Mouse (Mus musculus) spleen, postnatal 10 days (tissue): ENCODE measurements around the gene Tpcn1.

Source experiments
- DNase-seq, 2 experiments: peaks; one replicate each; pipeline ENCODE4 v3.0.0; 2021 to 2022; ENCODE audit warnings: low spot score in 2 of 2

Gene Tpcn1

DNA sequence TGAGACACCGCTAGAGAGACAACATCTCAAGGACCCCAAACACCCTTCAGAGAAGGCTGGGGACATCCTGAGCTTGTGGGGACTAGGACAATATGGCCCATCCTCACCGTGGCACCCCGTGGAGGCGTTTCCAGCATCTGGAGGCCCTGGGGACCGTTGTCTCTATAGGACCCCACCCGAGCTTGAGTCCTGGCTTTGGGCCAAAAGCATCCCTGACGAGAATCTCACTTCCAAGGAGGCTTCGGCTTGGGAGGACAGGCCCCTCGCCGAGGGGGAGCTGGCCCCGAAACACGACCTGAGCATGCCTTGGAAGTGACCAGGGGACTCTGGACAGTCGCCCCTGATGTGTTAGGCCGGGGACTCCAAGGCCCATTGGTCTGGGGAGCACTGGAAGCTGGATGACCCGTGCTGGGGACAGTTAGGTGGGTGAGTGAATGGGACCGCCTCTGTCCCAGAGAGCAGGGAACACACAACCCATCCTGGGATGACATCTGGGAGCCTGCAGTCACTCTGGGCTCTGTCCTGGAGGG lies 20.8 kb upstream of the Tpcn1 start:
- no peak for DNase-seq

- no peak for DNase-seq
Measured at GRCm38 (mm10) chr5:120607335-120607734, 18.9 kb upstream of the Tpcn1 start.

DNA sequence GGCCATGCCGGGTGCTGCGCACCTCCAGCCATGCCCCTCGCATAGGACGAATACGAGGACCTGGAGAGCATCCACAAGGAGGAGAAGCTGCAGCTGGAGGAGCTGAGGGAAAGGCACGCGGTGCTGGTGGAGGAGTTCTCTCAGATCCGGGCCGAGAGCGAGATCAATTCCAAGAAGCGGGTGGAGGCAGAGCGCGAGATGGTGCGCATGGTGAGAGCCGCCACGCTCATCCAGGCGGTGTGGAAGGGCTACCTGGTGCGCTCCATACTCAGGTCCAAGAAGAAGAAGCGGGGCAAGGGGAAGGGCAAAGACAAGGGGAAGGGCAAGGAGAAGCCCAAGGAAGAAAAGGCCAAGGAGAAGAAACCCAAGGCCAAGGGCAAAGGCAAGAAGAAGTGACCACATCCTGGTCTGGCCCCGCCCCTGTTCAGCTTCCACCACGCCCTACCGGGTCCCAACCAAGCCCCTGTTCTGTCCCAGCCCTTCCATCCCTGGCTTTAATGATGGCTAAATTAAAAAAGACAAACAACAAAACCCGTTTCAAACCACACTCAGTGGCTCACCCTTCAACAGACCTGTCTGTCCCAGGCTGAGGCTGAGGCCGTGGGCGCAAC lies 18.2 kb upstream of the Tpcn1 start:
- DNase-seq, result no peak

DNA sequence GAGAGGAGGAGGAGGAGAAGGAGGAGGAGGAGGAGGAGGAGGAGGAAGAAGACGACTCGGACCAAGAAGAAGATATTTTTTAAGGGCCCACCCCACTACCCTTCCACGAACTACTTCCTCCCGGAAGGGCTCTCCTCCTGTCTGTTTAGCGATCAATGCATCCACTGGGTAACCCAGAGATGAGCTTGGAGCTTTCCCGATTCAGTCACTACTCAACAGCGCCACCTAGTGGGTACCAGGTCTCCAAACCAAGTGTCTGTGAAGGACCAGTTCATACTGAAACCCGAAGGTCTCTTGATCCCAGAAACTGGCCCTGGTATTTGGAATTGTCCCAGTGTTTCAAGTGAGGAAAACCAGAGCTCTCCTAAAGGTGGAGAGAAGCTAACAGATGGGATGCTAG lies 17.2 kb upstream of the Tpcn1 start:
- peak; percentile 86 to 94 for DNase-seq

DNA sequence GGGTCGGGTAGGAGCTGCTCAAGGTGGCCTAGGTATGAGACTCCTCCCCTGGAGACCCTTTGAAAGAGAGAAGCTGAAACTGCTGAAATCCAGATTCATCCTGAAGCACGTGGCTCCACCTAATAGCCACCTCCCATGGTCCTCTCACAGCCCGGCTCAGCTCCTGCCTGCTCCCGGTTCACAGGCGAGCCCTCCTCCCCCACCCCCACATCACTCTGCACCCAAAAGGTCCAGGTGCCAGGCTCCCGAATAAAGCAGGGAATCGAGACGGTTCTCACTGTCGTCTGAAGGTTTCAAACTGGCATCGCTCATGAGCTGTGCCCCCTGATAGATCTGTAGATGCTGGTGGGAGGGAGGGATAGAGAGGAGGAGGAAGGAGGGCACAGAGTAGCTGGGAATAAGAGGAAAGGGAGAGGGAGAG lies 16.8 kb upstream of the Tpcn1 start:
- no peak for DNase-seq

DNA sequence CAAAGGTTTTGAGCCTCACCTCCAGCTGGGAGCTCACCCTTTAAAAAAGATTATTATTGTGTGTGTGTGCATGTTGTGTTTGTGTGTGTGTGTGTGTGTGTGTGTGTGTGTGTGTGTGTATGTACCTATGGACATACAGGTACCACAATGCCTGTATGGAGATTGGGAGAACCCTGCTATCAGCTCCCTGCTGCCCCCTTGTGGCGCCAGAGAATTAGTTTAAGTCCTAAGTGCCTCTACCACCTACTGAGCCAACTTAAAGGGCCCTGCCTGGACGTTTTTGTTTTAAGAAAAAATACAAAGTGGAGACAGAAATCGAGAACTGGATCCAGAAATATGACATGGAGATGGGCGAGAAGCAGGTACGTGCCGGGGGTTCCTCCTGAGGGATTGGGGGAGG lies 16.4 kb upstream of the Tpcn1 start:
- DNase-seq, result peak; percentile 86 to 95

DNA sequence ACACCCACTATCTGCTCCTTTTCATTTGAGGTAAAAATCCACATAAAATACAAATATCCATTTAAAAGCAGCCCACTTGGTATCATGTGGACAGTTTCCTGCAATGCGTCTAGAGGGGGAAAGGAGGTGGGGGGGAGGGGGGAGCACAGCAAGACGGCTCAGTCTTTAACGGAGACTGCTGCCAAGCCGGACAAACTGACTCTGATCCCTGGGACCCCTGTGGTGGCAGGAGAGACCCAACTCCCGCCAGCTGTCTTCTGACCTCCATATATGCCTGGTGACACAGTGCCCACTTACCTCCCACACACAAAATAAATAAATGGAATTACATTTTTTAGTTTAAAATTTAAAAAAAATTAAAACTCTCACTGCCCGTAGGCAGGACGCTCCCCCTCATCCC lies 15.0 kb upstream of the Tpcn1 start:
- no peak for DNase-seq

GRCm38 (mm10) chr5:120602210-120602609 lies 13.7 kb upstream of the Tpcn1 start:
- DNase-seq, result no peak

- DNase-seq, result peak in 1 of 2 experiments; percentile 68
Measured at GRCm38 (mm10) chr5:120600946-120601668, 12.6 kb upstream of the Tpcn1 start.

DNA sequence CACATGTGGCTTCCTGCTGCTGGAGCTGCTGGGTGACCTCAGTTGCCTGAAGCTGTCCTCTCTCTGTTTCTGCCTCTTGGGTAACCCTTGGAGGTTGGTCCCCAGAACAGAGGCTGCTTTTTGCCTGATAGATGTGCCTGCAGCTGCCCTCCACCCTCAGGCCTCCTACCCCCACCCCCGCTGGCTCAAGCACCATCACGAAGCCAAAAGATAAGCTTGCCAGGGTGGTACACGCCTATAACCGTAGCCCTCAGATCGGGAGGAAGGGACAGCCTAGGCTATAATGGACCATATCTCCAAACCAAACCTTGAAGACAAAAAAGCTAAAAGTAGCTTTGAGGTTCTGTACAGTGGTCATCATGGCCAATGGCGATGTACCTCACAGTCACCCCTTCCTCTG lies 11.2 kb upstream of the Tpcn1 start:
- no peak for DNase-seq

GRCm38 (mm10) chr5:120594485-120594884 lies 6.0 kb upstream of the Tpcn1 start:
- DNase-seq, result no peak

- peak in 1 of 2 experiments; percentile 63 for DNase-seq
Measured at GRCm38 (mm10) chr5:120592141-120592540, 3.7 kb upstream of the Tpcn1 start.

DNA sequence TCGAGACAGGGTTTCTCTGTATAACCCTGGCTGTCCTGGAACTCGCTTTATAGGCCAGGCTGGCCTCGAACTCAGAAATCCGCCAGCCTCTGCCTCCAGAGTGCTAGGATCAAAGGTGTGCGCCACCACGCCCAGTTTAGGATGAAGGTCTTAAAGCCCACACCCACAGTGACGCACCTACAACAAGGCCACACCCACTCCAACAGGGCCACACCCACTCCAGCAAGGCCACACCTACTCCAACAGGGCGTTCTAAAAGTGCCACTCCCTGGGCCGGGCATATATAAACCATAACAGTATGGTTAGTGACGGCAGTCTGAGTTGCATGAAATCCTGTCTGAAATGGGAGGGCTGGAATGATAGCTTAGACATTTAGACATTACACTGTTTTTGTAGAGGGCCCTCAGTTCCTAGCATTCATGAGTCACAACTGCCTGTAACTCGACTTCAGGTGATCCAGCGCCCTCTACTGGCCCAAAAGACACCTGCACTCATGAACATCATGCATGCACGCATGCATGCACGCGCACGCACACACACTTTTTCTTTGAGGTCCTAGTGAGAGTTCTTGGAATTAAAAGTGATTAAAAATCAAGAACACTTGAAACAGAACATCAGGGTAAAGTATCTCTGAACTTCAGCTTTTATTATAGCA lies 2.0 kb upstream of the Tpcn1 start:
- peak in 1 of 2 experiments; percentile 64 for DNase-seq

DNA sequence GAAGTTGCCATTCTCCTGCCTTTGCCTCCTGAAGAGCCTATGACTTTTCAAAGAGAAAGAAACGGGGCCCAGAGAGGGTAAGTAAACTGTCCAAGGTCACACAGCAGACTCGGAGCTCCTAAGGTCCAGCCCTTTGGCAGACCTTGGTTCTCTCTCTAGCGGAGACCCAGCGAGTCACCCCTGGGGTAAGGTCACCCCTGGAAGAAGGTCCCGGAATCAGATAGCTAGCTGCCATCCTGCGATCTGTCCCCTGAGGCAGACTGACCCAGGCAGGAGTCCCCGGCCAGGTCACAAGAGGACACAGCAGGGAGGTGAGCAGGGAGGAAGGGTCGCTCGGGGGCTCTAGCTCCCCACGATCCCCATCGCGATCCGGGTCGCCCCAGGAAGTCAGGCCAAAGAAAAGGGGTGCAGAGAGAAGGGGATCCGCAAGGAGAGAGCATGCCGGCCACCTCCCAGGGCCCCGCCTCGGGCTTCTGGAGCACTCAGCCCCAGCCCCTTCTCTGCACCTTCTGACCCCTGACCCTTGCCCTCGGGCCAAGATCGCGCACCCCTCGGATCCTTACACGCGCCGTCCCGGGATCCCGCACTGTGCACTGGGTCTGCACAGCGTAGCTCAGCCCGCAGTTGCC lies 419 bp downstream of the Tpcn1 start:
- peak in 1 of 2 experiments; percentile 48 for DNase-seq

- DNase-seq, result peak; percentile 66 to 76
Measured at GRCm38 (mm10) chr5:120587616-120587926, 902 bp downstream of the Tpcn1 start.

GRCm38 (mm10) chr5:120586741-120587615 lies 1.5 kb downstream of the Tpcn1 start:
- peak; percentile 67 to 76 for DNase-seq

GRCm38 (mm10) chr5:120584968-120585367 lies 3.5 kb downstream of the Tpcn1 start:
- no peak for DNase-seq

DNA sequence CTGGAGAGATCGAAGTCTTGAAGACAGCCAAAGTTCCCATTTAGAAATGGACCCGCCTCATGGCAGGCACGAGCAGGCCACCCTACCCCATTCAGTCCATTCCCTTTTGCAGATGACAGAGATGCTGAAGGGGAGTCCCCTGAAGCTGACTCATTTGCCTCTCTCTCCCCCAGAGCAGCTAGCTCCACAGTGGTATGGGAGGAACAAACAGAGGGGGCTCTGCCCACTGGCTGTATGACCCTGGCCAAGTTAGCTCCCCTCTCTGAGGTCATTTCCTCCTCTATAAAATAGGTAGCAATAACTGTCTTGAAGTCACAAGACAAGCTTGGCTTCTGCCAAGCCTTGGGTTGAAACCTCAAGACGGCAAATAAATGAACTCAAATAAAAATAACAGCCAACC lies 5.0 kb downstream of the Tpcn1 start:
- DNase-seq, result no peak

GRCm38 (mm10) chr5:120582002-120582401 lies 6.5 kb downstream of the Tpcn1 start:
- no peak for DNase-seq

- no peak for DNase-seq
Measured at GRCm38 (mm10) chr5:120579898-120580626, 8.4 kb downstream of the Tpcn1 start.
